Mouse (Mus musculus): ENCODE measurements around the gene Wfdc8. TPM values are rescaled to one million over a fixed set of nuclear protein-coding genes. Genes with fewer than 3 reads are reported as not detected.

Wfdc8 gene
- total and polyA plus RNA-seq, 3 experiments, result not detected

DNA sequence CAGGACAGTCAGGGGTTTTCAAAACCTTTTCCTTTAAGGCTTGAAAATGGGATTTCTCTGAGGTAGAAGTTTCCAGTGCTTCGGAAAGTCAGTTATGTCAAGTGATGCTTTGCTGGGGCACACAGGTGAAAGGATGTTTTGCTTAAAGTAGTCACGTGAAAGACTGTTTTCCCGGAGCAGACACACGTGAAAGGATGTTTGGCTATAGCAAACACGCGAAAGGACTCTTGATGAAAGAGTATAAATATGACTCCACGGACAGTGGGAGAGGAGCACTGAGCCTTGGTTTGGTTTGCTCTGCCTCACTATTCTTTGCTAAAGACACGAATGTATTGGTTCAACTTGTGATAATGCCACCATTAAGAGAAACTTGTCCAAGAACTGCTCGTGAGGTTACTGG is 61.9 kb downstream of the Wfdc8 start:
- no peak overlapping the region for H3K4me3 ChIP-seq (replicated peaks in 1 of 3; ENCODE audit: low read depth in 2 of 3, low read length in 2 of 3, poor library complexity in 1 of 3)
- DNase-seq (ENCODE audit: extremely low read depth), result no peak
- H3K4me2 ChIP-seq (ENCODE audit: insufficient read depth, low read depth, poor library complexity, severe bottlenecking), result no peak overlapping the region
- peaks cover 94% of the 10 kb centered on the region for H3K27me3 ChIP-seq (replicated peaks)
- H3K9me3 ChIP-seq (replicated peaks; ENCODE audit: low read length), result no peaks in the 10 kb centered on the region
- no peaks in the 10 kb centered on the region for H3K36me3 ChIP-seq (replicated peaks in 1 of 2; ENCODE audit: control insufficient read depth in 1 of 2, insufficient read depth in 1 of 2, low read length in 1 of 2)
- TF ChIP-seq NELFE (IDR thresholded peaks at IDR 0.05; ENCODE audit: low read depth, low read length) (no peak), ZNF384 (IDR thresholded peaks at IDR 0.05; ENCODE audit: low read depth, low read length) (no peak), USF1 (IDR thresholded peaks at IDR 0.05; ENCODE audit: low read depth, low read length) (no peak), JUN (IDR thresholded peaks at IDR 0.05; ENCODE audit: insufficient read depth, low read depth, low read length) (no peak), RCOR1 (conservative IDR thresholded peaks at IDR 0.05; ENCODE audit: low read depth, low read length) (no peak), TCF12 (IDR thresholded peaks at IDR 0.05; ENCODE audit: low read depth, low read length) (no peak), TBP (conservative IDR thresholded peaks at IDR 0.05; ENCODE audit: low read depth, low read length) (no peak), ZKSCAN1 (IDR thresholded peaks at IDR 0.05; ENCODE audit: borderline replicate concordance, low read depth, low read length) (no peak), EP300 (IDR thresholded peaks at IDR 0.05; ENCODE audit: low read length) (no peak), BHLHE40 (IDR thresholded peaks at IDR 0.05; ENCODE audit: low read depth, low read length) (no peak), UBTF (IDR thresholded peaks at IDR 0.05; ENCODE audit: low read depth, low read length) (no peak)
- in situ Hi-C loops (cut with MboI; ENCODE audit: low pct_ligation_motif_present, low pct_unique_long_range_greater_than_20kb, low sequenced_read_pairs) (no loop called here), dilution Hi-C loops (cut with MboI; ENCODE audit: extremely low pct_ligation_motif_present, extremely low pct_unique_long_range_greater_than_20kb, low sequenced_read_pairs) (no loop called here)
- no peak overlapping the region for H3K9ac ChIP-seq (ENCODE audit: insufficient read depth, low read depth)
- H3K79me2 ChIP-seq (replicated peaks; ENCODE audit: control insufficient read depth, extremely low read depth, insufficient read depth, poor library complexity, severe bottlenecking), result no peaks in the 10 kb centered on the region
- H3K4me1 ChIP-seq (ENCODE audit: control insufficient read depth in 1 of 2, insufficient read depth in 2 of 2), result no peaks in the 10 kb centered on the region
- H3K27ac ChIP-seq (ENCODE audit: insufficient read depth, low read depth), result no peak overlapping the region

DNA sequence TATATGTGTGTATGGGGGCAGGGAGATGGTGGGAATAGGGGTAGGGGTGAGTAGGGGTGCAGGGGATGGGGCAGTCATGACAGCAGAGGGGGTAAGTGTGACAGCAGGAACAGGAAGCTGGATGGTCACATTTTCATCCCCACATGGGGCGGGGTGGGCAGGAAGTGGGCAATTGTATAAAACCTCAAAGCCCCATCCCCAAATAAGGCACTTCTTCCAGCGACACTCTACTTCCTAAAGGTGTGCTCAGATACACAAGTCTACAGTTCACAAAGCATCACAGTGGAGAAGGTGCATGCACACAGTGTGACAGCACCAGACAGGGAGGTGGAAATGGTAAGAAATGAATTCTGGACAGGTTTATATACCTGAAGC is 62.5 kb downstream of the Wfdc8 start:
- no peak for DNase-seq (ENCODE audit: extremely low read depth)
- Histone ChIP-seq H3K27me3 (replicated peaks) (peaks cover 93% of the 10 kb centered on the region), H3K4me1 (ENCODE audit: control insufficient read depth in 1 of 2, insufficient read depth in 2 of 2) (no peaks in the 10 kb centered on the region), H3K4me2 (ENCODE audit: insufficient read depth, low read depth, poor library complexity, severe bottlenecking) (no peak overlapping the region), H3K27ac (ENCODE audit: insufficient read depth, low read depth) (no peak overlapping the region), H3K79me2 (replicated peaks; ENCODE audit: control insufficient read depth, extremely low read depth, insufficient read depth, poor library complexity, severe bottlenecking) (no peaks in the 10 kb centered on the region), H3K9me3 (replicated peaks; ENCODE audit: low read length) (no peaks in the 10 kb centered on the region), H3K9ac (ENCODE audit: insufficient read depth, low read depth) (no peak overlapping the region), H3K4me3 (replicated peaks in 1 of 3; ENCODE audit: low read depth in 2 of 3, low read length in 2 of 3, poor library complexity in 1 of 3) (no peak overlapping the region), H3K36me3 (replicated peaks in 1 of 2; ENCODE audit: control insufficient read depth in 1 of 2, insufficient read depth in 1 of 2, low read length in 1 of 2) (no peaks in the 10 kb centered on the region)
- in situ Hi-C loops (cut with MboI; ENCODE audit: low pct_ligation_motif_present, low pct_unique_long_range_greater_than_20kb, low sequenced_read_pairs) (no loop called here), dilution Hi-C loops (cut with MboI; ENCODE audit: extremely low pct_ligation_motif_present, extremely low pct_unique_long_range_greater_than_20kb, low sequenced_read_pairs) (no loop called here)
- TF ChIP-seq MEF2A (IDR thresholded peaks at IDR 0.05; ENCODE audit: borderline replicate concordance, low read depth, low read length), result no peak
- no peak for TF ChIP-seq JUND (conservative IDR thresholded peaks at IDR 0.05; ENCODE audit: low read depth, low read length)
- no peak for TF ChIP-seq TBP (conservative IDR thresholded peaks at IDR 0.05; ENCODE audit: low read depth, low read length)
- no peak for TF ChIP-seq MAZ (IDR thresholded peaks at IDR 0.05; ENCODE audit: low read depth, low read length)
- no peak for TF ChIP-seq KAT2A (IDR thresholded peaks at IDR 0.05; ENCODE audit: insufficient replicate concordance, low read length)
- no peak for TF ChIP-seq CHD2 (IDR thresholded peaks at IDR 0.05; ENCODE audit: low read length)
- no peak for TF ChIP-seq EP300 (IDR thresholded peaks at IDR 0.05; ENCODE audit: low read length)

All from CH12.LX (cell line).